Mouse (Mus musculus) frontal cortex, adult (tissue): ENCODE measurements at regions not wholly inside any gene's neighbourhood (a gene's known extent, or its start where the extent isn't known, plus 50 kb on each side); places are given as distances from the start of the nearest gene placed in this dataset.
A peak's percentile ranks its signal among the peaks of the same experiment; 100 is the strongest.

Experiments used
- ATAC-seq: cut with Nextera tagmentation; 2 replicates; pipeline ENCODE4 v1.9.2; 2017; ENCODE audit warnings: mild to moderate bottlenecking, moderate library complexity, mixed read lengths; ENCODE audit not compliant: low TSS enrichment

GRCm38 (mm10) chr16:74984207-74984606, 572.6 kb upstream of the Robo2 start:
- ATAC-seq, result peak; percentile 85

GRCm38 (mm10) chr16:74966099-74966498, 554.5 kb upstream of the Robo2 start:
- peak; percentile 78 for ATAC-seq

GRCm38 (mm10) chr16:74929739-74930138, 518.1 kb upstream of the Robo2 start:
- ATAC-seq, result 0 out of 2 replicates have a peak, but pooled peaks have one; percentile 16

- peak; percentile 97 for ATAC-seq
These were observed 489.2 kb upstream of the Robo2 start for GRCm38 (mm10) chr16:74900835-74901234.

DNA sequence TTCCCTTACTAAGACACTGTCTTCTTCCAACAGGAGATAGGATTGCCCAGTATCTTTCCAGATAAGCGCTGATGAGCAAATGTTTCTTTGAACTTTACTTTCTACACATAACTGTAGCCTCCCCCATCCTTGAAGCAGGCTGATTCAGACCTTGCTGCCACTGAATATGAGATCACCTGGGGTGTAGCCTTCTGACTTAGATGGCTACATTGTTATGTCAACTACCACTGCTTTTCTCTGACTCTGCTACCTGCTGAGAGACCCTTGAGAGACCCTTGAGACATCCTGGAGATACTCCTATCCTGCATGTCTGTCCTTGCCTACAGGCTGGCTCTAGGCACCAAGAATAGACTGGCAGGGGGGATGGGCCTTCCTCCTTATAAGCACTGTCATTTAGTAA, 476.1 kb upstream of the Robo2 start:
- ATAC-seq, result no peak

GRCm38 (mm10) chr16:74878603-74879002, 467.0 kb upstream of the Robo2 start:
- ATAC-seq, result no peak

- ATAC-seq, result 0 out of 2 replicates have a peak, but pooled peaks have one; percentile 31
These were observed 462.1 kb upstream of the Robo2 start for GRCm38 (mm10) chr16:74873756-74874155.

- ATAC-seq, result 0 out of 2 replicates have a peak, but pooled peaks have one; percentile 55
These were observed 446.1 kb upstream of the Robo2 start for GRCm38 (mm10) chr16:74857752-74858151.

DNA sequence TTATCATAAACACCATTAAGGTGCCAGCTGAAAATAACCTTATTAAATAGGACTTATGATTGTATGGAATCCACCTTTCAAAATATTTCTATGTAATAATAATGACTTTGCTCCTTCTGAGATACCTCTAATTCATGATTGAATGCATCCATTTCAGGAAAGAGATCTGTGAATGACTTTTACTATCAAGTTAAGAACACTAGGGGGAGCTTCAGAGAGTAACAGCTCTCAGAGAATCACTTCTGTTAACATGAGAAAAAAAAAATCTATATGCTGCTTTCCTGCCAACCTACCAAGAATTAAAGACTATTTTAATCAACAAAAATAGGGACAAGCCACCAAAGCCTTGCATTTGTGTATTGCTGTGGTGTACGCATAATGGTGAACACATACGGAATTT, 428.4 kb upstream of the Robo2 start:
- peak; percentile 67; the same call in 1 of the 2 replicates for ATAC-seq

- no peak for ATAC-seq
These were observed 402.8 kb upstream of the Robo2 start for GRCm38 (mm10) chr16:74814386-74814785.

- ATAC-seq, result no peak
These were observed 397.7 kb upstream of the Robo2 start for GRCm38 (mm10) chr16:74809154-74809825.

- ATAC-seq, result no peak
These were observed 395.1 kb upstream of the Robo2 start for GRCm38 (mm10) chr16:74806775-74807174.

GRCm38 (mm10) chr16:74801296-74801695, 389.7 kb upstream of the Robo2 start:
- peak; percentile 99 for ATAC-seq

GRCm38 (mm10) chr16:74796303-74796653, 384.7 kb upstream of the Robo2 start:
- no peak for ATAC-seq

DNA sequence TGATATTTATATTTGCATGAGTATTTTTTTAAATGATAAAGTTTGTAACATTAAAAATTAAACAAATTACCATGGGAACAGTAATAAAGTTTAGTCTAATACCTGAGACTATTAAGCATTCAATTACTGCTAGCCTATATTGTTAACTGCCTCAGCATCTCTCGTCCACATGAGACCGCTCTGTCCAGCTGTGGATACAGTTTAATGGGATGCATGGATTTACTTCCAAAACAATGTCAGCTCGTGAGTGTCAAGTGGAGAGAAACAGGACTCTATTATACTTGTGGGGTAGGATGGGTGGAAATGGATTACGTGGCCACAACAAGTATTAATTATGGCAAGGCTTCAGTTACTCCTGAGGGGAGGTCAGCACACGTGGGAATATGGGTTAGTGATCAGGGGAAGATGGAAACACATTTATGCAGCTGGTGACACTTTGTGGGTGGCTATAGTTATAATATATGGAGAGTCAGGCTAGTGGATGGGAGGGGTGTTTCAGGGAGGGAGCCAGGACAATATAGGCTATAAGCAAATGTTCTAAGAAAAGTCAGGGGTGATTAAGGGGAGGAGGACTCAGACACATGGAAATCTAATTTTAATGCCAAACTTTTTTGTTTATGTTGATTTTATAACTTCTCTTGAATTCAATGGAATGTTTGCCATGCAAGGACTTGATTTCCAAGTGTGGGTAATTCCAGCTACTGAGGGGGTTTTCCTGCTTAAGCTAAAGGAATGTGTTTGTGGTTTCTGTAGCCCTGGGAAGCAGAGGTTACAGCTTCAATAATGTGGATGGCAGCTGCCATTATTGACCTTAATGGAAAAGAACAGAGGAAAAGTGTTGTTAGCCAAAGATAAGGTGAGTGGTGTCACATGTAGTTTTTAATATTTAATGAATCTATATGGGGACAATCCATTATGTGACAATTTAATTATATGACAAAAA, 384.0 kb upstream of the Robo2 start:
- no peak for ATAC-seq

DNA sequence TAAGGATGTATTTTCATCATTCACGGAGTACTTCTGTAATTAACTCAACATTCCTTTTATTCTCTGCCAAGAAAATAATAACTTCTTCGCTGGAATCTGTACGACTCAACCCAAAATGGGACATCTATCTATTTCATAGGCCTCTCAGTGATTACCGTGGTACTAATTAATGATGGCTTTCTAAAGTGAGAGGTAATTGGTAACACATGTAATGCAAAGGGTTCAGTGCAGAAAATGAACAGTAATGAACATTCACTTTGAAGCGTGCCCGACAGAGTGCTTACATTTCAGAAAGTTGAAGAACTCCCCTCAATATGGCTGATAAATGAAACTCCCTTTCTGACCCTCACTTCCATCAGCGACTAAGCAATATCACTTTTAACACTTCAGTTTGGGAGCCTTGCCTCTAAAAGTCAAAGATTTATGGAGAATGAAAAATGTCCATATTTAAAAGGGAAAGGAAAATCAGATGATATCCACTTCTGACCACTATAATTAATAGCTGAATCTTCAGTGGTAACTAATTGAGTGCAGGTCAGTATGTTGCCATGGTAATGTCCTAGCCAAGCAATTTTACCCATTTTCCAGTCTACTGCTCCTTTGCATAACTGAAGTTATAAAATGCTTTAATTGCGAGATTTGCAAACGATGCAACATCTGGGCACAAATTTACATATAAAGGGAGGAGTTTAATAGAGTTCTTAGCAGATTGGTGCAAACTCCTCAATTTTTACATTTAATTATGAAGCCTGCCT, 373.9 kb upstream of the Robo2 start:
- ATAC-seq, result no peak

DNA sequence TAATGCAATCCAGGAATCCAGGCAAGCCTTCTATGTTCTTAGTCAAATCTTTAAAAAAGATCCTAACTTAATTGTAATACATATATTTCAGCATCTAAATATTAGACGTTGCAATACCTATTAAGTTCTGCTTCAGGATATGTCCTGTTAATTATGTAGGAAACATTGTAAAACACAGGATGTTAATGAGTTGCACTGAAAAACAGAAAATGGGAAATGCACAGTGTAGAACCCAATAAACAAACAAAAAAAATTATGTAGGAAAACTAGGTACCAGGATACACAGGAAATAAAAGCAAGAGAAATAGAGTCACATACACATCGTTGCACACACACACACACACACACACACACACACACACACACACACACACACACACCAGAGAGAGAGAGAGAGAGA, 368.8 kb upstream of the Robo2 start:
- no peak for ATAC-seq

- no peak for ATAC-seq
These were observed 356.6 kb upstream of the Robo2 start for GRCm38 (mm10) chr16:74768264-74768663.

- ATAC-seq, result no peak
These were observed 345.2 kb upstream of the Robo2 start for GRCm38 (mm10) chr16:74756720-74757345.

- ATAC-seq, result no peak
These were observed 339.3 kb upstream of the Robo2 start for GRCm38 (mm10) chr16:74750900-74751299.

DNA sequence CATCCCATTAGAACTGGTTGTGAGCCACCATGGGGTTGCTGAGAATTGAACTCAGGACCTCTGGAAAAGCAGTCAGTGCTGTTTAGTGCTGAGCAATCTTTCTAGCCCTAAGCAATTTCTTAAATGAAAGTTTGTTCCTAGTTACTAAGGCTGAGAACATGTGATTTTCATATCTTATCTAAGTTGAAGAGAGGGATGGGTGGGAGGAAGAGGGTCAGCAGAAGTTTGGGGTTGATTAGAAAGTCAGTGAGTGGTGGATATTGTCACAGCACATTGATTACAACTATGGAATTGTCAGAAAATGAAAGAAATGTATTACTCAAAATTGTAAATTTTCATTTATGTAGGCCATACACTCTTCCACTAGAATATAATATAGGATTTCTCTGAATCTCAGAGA, 337.4 kb upstream of the Robo2 start:
- no peak for ATAC-seq

- ATAC-seq, result no peak
These were observed 331.9 kb upstream of the Robo2 start for GRCm38 (mm10) chr16:74743512-74743911.
